Mouse (Mus musculus): ENCODE data around the gene Tmx1.

The Tmx1 gene

GRCm38 (mm10) chr12:70486716-70487480 is 34.0 kb downstream of the Tmx1 start:
- DNase-seq: no peak

GRCm38 (mm10) chr12:70492441-70492840 is 39.5 kb downstream of the Tmx1 start:
- no peak for DNase-seq

- DNase-seq: peak in 1 of 2 experiments; percentile 8
These were observed 41.8 kb downstream of the Tmx1 start for GRCm38 (mm10) chr12:70494494-70495281.

GRCm38 (mm10) chr12:70495282-70495922 is 42.5 kb downstream of the Tmx1 start:
- DNase-seq: no peak

GRCm38 (mm10) chr12:70498091-70498490 is 45.2 kb downstream of the Tmx1 start:
- DNase-seq: no peak

GRCm38 (mm10) chr12:70505971-70506370 is 53.1 kb downstream of the Tmx1 start:
- DNase-seq: no peak

GRCm38 (mm10) chr12:70512023-70512422 is 59.1 kb downstream of the Tmx1 start:
- DNase-seq: no peak

- DNase-seq: no peak
These were observed 59.5 kb downstream of the Tmx1 start for GRCm38 (mm10) chr12:70512431-70512830.

All from thymus, adult 18-20 months (tissue).